Mouse (Mus musculus) frontal cortex, adult 2 months (tissue): ENCODE results near the gene Tnxb. TPM values are rescaled to one million over a fixed set of nuclear protein-coding genes. Genes with fewer than 3 reads are reported as not detected.

Experiments used
- DNase-seq, 2 experiments: peaks; one replicate each; pipeline ENCODE4 v3.0.0; 2022; ENCODE audit warnings: low spot score in 1 of 2; ENCODE audit errors: extremely low spot score in 1 of 2
- polyA plus RNA-seq: library from polyadenylated mRNA; depleted of rRNA; stranded (reverse); fragments of >200 nt; gene quantifications from 2 replicates; pipeline ENCODE4 v1.2.3, GENCODE M21; 2012

Gene Tnxb
- polyA plus RNA-seq, 1 experiment = 1.6 TPM

DNA sequence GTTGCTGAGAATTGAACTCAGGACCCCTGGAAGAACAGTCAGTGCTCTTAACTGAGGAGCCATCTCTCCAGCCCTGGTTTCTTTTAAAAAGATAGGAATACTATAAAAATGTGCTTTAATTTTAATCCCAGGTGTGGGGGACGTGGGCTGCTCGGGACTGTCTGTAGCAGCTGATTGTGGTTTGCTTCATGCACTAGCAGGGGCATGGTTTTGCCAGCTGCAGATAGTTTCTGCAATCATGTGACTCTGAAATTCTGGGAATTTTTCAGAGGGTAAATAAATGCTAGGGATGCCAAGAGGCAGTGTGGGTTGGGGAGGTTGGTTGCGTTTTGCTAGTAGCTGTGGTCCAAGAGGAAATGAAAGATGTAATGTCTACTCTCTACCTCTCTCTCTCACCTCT lies 28.4 kb upstream of the Tnxb start:
- no peak for DNase-seq

- no peak for DNase-seq
These were observed 27.0 kb upstream of the Tnxb start for GRCm38 (mm10) chr17:34643379-34643778.

DNA sequence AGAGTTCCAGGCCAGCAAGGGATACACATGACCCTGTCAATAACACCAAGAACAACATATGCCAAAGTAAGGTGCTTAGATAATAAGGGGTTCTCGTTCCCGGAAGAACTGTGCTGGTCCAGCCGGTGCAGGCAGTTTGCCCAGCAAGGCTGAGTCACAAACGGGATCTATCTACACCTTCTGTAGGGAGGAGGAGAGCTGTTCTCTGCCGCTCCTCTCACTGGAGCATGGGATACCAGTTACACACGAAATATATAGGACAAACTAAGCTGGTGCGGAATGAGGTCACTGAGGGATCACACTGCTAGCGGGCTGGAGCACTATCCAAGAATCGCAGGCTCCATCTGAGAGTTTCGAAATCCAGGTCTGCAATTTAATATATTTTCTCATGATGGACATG lies 26.4 kb upstream of the Tnxb start:
- DNase-seq = no peak

DNA sequence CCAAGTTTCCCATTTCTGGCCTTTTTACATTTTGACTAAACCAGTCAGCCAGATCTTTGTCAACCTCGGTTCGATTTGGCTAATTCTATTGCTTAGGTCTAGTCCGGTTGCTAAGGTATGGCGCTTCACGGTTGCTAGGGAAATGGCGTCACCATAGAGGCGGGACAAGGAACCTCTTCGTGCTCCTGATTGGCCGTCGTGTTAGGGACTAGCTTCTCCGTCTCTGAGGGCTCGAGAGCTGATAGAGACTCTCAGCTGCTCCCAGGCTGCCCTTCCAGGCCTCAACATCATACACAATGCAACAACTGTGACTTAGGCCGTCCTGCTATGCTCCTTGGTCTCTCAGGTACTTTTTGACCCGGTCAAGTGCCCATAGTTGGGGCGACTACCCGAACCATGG lies 25.7 kb upstream of the Tnxb start, which contains the start of gene Fkbpl:
TSS of gene Fkbpl (plus strand) at position 157 of the 400 bp plus-strand sequence.
- peak; percentile 97 to 99 for DNase-seq

DNA sequence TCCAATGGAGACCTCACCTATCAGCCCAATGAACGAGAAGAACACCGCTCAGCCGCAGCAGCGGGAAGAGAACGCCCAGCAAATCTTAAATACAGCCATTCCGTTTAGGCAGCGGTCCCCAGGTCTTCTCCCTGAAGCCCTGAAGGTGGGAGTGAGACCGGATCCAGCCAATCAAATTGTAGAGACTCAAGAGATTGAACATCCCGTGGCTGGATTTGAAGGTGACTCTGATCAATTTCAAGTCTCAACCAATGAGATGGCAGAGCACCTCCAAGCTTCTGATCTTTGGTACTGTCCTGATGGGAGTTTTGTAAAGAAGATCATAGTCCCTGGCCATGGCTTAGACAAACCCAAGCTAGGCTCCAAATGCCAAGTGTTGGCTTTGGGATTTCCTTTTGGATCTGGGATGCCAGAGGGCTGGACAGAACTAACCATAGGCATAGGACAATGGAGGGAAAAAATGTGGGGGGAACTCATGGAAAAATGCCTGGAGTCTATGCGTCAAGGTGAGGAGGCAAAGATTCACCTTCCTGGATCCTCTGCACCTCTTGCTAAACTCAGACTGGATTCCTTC lies 25.0 kb upstream of the Tnxb start:
- DNase-seq = no peak

DNA sequence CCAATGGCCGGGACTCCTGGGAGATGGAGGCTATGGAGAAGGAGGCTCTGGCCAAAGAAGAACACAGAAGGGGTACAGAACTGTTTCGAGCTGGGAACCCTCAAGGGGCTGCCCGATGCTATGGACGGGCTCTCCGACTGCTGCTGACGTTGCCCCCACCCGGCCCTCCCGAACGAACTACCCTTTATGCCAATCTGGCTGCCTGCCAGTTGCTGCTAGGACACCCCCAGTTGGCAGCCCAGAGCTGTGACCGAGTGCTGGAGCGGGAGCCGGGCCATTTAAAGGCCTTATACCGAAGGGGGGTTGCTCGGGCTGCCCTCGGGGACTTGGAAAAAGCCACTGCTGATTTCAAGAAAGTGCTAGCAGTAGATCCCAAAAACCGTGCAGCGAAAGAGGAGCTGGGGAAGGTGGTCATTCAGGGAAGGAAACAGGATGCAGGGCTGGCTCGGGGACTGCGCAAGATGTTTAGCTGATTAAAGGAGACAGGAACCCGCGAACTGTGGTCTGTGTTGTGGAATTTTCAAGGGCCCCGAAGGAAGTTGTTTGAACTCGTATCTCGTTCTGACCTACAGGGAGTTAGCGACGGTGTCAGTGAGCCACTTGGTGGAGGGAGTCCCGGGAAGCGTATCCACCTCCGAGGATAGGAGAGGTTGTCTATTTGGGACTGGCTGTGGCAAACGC lies 24.4 kb upstream of the Tnxb start:
- DNase-seq = no peak

GRCm38 (mm10) chr17:34646906-34647787 lies 23.2 kb upstream of the Tnxb start, which contains the start of gene Atf6b:
Atf6b (plus strand) TSS chr17:34647146.
- DNase-seq = peak; percentile 98

DNA sequence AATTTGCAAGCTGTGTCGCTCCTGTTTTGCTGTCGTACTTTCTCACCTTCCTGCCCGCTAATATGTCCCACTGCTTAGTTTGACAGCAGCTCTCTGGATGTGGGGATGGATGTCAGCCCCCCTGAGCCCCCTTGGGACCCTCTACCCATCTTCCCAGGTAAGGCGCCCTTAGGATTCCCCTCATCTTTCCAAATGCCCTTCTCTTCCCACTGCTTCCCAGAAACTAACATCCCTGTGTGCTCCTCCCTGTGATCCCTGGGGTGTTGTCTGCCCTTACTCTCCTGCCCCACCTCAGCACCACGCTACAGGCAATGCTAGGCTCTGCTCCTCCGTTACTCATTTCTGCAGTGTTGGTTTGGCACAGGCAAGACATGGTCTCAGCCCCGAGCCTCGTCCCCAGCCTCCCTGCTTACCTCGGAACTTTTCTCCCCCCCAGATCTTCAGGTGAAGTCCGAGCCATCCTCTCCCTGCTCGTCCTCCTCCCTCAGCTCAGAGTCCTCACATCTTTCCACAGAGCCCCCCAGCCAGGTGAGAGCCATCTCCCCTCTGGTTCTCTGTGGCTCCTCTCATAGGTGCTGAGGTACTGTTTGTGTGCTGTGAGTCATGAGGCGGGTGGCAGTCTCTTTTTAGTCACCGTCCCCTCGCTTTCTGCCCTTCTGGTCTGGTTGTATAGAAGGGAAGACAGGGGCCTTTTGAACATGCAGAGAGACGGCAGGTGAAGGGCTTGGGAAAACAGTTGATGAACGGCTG lies 22.0 kb upstream of the Tnxb start:
- no peak for DNase-seq

- no peak for DNase-seq
These were observed 21.1 kb upstream of the Tnxb start for GRCm38 (mm10) chr17:34649106-34649864.

DNA sequence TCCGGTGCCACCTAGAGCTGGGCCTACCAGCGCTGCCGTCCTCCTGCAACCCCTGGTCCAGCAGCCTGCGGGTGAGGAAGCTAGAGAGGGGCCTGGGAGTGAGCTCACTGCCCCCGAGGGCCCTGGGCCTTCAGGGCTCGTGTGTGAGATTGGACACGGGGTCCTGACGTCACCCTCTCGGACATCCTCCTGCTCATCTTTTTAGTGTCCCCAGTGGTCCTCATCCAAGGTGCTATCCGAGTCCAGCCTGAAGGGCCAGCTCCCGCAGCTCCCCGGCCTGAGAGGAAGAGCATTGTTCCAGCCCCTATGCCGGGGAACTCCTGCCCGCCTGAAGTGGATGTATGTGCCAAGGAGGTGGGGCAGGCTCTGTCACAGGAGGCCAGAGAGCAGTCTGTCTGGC lies 19.6 kb upstream of the Tnxb start:
- DNase-seq = no peak

GRCm38 (mm10) chr17:34651507-34652221 lies 18.7 kb upstream of the Tnxb start:
- no peak for DNase-seq

DNA sequence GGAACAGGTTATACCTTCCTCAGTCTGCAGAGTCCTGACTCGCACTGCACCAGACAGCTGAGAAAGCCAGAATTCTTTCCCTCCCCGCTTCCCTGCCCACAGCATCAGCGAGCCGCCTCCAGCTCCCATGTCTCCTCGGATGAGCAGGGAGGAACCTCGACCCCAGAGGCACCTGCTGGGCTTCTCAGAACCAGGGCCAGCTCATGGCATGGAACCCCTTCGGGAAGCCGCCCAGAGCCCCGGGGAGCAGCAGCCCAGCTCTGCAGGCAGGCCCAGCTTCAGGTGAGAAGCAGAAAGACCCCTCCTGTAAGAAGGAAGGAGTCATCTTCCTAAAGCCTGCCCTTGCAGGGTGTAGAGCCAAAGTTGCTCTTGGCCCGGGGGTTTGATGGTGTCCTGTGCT lies 17.8 kb upstream of the Tnxb start:
- no peak for DNase-seq

- no peak for DNase-seq
These were observed 17.4 kb upstream of the Tnxb start for GRCm38 (mm10) chr17:34652985-34653384.

- peak in 1 of 2 experiments; percentile 75 for DNase-seq
These were observed 16.5 kb upstream of the Tnxb start for GRCm38 (mm10) chr17:34653746-34654285.

- DNase-seq = no peak
These were observed 15.9 kb upstream of the Tnxb start for GRCm38 (mm10) chr17:34654392-34654791.

DNA sequence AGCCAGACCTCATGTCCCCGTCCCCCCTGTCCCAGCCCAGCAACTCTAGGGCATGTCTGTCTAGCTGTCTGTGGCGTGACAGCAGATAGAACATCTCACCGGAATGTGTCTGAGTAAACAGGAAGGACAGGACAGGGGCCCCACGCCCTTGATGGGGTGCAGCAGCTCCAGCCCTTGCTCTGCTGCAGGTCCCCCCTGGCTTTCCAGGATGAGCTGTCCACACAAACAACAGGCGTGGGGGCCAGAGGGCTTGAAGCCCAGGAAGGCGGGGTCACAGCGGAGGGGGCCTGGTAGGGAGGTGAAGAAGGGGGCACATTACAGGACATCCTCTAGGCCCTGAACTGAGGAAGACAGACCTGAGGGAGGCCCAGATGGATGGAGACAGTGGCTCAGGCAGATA lies 15.2 kb upstream of the Tnxb start:
- DNase-seq = no peak

DNA sequence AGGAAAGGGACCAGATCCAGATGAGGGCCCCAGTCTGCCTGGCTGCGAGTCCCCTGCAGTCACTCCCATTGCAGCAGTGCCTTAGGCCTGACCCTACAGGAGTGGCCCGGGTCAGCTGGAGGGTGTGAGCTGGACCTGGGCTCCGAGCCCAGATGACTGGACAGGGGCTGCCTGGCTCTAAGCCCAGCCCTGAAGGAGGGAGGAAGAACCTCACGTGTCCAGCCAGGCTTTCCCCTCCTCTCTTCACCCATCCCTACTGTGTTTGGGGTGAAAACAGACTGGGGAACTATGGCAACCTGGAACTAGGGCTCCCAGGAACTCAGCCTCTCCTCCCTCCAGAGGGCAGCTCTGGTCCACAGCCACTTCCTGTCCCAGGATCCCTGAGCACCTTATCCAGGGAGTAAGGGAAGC lies 14.7 kb upstream of the Tnxb start:
- peak in 1 of 2 experiments; percentile 54 for DNase-seq

DNA sequence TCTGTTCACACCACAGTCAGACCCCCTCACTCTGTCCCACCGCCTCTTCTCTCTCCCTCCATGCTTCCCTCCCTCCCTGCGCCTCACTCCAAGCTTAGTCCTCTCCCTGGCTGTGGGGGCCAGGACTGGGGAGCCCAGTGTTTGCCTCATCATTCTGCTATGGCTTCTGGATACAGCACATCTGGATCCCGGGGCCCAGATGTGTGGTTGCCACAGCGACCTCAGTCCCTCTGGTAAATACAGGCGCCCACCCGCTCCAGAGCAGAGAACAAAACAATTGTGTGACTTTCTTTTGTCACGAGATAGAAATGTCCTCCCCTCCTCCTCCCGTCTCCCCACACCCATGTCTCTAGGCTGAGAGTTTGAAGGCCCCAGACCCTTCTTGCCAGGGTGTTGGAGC lies 13.7 kb upstream of the Tnxb start:
- DNase-seq = no peak

DNA sequence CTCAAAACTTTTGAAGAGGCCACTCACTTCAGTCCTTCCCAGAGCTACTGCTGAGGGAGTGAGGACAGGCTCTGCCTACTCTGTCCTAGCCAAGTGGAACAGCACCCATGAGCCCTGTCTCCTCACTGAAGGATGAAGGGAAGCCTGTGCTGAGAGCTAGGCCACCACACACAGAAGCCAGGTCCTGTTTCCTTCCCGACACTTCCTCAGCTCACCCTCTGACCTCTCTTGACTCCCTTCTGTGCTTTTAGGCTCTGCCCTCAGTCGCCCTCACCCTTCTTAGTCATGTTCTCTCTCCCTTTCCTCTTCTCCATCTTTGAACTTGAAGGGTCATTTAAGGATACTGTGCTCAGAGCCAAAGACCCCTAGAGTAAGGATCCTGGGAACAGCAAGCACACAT lies 13.1 kb upstream of the Tnxb start:
- no peak for DNase-seq
